Mouse (Mus musculus) heart, postnatal 25 days (tissue): ENCODE measurements around the gene Aoc2. TPM values are rescaled to one million over a fixed set of nuclear protein-coding genes. Genes with fewer than 3 reads are reported as not detected.

Experiments
- DNase-seq: peaks from one replicate; pipeline ENCODE4 v3.0.0; 2022; ENCODE audit warnings: low spot score
- intact Hi-C: fragments of 180-260 bp; cut with DNase I; formaldehyde crosslinking; loops from one replicate; pipeline ENCODE4 v1.15.1; 2025
- total RNA-seq, 2 experiments: library from RNA; stranded (reverse); gene quantifications; 2 replicates each; pipeline ENCODE4 v1.2.3; 2021

The Aoc2 gene
- 1 to 10 TPM; 1.8 to 2.2 TPM for total RNA-seq

DNA sequence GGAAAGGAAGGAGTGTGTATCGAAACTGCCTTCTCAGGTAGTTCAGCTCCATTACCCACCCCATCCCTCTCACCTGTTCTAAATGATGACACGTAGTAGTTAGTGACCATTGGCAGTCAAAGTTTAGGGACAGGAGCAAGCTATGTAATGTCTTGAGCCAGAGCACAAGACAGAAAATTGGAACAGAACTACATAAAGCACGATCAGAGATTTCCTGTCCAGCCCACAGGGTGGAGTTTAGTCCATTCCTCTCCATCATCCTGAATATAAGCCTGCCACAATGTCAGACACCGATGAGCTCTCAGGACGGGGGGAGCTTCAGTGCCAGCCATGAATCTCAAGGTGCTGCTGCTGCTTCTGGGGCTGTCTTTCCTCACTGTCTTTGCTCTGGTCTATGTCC lies at the start of gene Aoc2:
Aoc2 (plus strand) TSS at position 301 of the 400 bp plus-strand sequence.
- no peak for DNase-seq
- intact Hi-C loops = no loop called here

- no peak for DNase-seq
- intact Hi-C loops = no loop called here
Measured at GRCm38 (mm10) chr11:101275309-101275708, 49.6 kb upstream of the Aoc2 start.

DNA sequence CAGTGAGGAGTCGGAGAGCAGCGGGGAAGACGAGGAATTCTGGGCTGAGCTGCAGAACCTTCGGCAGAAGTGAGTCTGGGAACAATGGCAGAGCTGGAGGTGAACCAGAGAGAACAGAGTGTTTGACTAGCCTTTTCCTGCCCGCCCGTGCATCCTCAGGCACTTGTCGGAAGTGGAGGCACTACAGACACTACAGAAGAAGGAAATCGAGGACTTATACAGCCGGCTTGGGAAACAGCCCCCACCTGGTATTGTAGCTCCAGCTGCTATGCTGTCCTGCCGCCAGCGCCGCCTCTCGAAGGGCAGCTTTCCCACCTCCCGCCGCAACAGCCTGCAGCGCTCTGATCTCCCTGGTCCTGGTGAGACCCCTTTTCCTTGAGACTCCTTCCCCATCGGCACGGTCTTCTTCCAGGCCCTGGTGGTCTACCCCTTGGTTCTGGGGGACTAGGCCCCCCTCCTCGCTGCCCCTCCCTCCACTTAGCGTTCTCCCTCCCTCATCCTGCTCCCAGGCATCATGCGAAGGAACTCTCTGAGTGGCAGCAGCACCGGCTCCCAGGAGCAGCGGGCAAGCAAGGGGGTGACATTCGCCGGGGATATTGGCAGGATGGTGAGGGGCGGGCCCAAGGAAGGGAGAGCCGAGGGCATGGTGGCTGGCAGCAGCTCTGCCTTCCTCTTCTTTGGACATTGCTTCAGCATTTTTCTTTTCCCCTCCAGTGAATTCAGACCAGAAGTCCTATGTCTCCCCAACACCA lies 48.4 kb upstream of the Aoc2 start:
- no peak for DNase-seq
- intact Hi-C loops = no loop called here

GRCm38 (mm10) chr11:101277381-101278222 lies 47.3 kb upstream of the Aoc2 start:
- no peak for DNase-seq
- intact Hi-C loops = loop anchor here (2.0 kb wide), 1 partner anchor 17 kb away; the partner anchor contains the start of gene Wnk4

- intact Hi-C loops = loop anchor here (2.0 kb wide), 1 partner anchor 18 kb away; the partner anchor contains the start of gene Wnk4
- DNase-seq = peak; percentile 71
Measured at GRCm38 (mm10) chr11:101278223-101279192, 46.4 kb upstream of the Aoc2 start, which contains the start of the genes Cntd1 and Coa3. TSS of gene Cntd1 (plus strand) at chr11:101279012. TSS of gene Coa3 (minus strand) at chr11:101279114.

DNA sequence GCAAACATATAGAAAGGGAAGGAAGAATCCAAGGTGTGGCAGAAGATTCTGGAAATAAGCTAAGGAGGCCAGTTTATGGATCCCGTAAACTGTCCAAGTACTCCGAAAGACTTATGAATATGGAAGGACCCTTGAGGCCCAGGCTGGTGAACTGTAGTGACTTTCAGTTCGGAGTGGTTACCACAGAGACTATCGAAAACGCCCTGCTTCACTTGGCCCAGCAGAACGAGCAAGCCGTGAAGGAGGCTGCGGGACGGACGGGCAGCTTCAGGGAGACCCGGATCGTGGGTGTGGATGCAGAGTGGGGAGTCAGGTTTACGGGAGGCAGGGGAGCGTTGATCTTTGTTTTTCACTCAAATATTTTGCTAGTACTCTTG lies 45.7 kb upstream of the Aoc2 start:
- intact Hi-C loops = loop anchor here (2.0 kb wide), 1 partner anchor 18 kb away; the partner anchor contains the start of gene Wnk4
- DNase-seq = no peak

DNA sequence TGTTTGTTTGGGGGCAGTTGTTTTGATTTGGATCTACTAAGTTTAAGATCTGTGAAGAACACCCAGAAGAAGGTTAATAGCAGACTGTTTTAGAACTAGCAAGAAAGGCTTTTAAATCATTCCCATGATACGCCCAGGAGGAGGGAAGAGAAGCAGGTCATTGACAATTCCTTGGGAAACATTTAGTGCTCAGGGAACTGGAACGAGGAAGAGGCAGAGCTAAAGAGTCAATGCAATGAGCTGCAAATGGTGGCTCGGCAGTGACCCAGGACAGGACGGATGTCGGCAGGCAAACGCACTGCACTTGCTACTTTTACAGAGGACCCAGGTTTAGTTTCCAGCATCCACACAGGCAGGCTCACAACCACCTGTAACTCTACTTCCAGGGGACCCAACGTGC lies 44.0 kb upstream of the Aoc2 start:
- no peak for DNase-seq
- intact Hi-C loops = no loop called here

GRCm38 (mm10) chr11:101282896-101283295 lies 42.0 kb upstream of the Aoc2 start:
- no peak for DNase-seq
- intact Hi-C loops = no loop called here

- DNase-seq = no peak
- intact Hi-C loops = no loop called here
Measured at GRCm38 (mm10) chr11:101283805-101284204, 41.1 kb upstream of the Aoc2 start.

DNA sequence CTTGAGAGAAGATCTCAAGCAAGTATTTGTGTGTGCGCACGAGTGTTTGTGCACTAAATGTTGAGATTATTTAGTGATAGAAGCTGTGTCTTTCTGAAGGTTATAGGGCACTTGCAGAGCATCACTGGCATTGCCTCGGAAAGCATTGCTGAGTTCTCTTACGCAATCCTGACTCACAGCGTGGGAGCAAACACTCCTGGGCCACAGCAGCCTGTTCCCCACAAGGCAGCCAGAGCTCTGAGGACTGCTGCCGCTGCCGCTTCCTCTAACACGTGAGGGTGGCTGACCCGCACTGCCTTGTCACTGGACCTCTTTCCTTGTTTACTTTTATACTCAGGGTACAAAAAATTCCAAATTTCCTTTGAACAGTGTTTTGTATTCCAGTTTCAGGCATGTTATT lies 37.6 kb upstream of the Aoc2 start:
- intact Hi-C loops = no loop called here

GRCm38 (mm10) chr11:101291231-101291630 lies 33.6 kb upstream of the Aoc2 start:
- no peak for DNase-seq
- intact Hi-C loops = loop anchor here (10.0 kb wide), 1 partner anchor 186 kb away; no protein-coding TSS in a partner anchor

More for the DNA sequence above, 37.6 kb upstream of the Aoc2 start:
- DNase-seq = no peak

DNA sequence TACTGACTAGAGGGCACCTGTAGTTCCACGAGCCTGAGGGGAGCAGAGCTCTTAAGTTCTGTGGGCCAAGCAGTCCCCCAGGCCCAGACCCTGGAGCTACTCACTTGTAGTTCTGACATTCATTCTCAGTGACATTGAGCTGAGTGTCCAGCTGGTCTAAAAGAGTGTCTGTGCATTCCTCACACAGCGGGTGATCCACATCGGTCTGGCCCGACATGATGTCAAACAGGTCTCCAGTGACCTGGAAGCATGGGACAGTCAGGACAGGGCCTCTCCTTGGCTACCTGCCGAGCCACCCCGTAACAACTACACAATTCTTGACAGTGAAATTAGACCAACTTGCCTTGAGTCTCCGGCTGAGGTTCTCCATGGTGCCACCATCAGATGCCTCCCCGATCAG lies 29.7 kb upstream of the Aoc2 start:
- intact Hi-C loops = loop anchor here (10.0 kb wide), 1 partner anchor 190 kb away; no protein-coding TSS in a partner anchor
- DNase-seq = no peak

DNA sequence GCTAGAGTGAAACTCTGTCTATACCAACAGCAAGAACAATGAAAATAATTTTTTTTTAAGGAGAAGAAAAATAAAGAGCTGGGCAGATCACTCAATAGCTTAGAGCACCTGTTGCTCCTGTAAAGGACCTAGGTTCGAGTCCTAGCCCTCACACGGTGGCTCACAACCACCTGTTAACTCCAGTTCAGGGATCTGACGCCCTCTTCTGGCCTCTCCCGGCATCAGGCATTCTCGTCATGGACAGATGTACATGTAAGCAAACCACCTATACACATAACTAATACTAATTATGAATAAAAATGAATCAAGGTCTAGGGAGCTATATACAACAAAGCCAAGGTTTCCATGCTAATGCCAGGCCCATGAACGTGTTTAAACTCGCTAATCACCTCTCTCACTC lies 24.0 kb upstream of the Aoc2 start:
- intact Hi-C loops = loop anchor here (2.0 kb wide), 1 partner anchor 48 kb away; the partner anchor contains the start of gene Vps25
- no peak for DNase-seq

DNA sequence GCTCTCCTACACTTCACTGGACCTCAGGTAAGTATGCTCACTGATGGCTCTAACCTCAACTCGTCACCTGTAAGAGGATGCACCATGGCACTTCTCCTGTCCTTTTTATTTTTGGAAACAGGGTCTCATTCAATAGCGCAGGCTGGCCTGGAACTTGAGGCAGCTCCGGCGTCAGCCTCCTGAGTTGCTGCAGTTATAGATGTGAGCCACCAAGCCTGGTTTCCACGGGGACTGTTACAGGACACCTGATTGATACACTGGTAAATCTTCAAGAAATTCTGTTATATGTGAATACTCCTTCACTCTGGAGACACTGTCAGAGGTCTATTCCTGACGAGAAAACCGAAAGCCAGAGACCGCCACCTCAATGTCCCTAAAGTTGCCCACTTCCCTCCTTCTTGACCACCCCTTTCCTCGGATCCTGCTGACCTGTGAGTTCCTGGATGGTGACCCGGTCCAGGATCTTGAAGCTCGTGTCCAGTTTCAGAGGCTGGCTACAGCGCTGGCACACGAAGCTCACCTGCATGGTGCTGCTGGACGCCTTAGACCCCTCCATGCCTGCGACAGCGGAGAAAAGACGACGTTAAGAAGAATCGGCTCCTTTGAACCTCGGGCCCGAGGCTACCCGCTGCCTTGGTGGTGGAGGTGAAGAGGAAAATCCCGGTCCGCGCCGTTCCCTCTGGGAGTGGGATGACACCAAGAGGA lies 23.4 kb upstream of the Aoc2 start:
- DNase-seq = no peak
- intact Hi-C loops = loop anchor here (1.0 to 2.0 kb wide), 2 partner anchors 49 to 89 kb away; partner anchors contain the start of gene Vps25

GRCm38 (mm10) chr11:101302004-101302798 lies 22.7 kb upstream of the Aoc2 start, which contains the start of gene Becn1:
TSS of gene Becn1 (minus strand) at chr11:101302286.
- peak; percentile 88 for DNase-seq
- intact Hi-C loops = loop anchor here (1.0 kb wide), 1 partner anchor 90 kb away; no protein-coding TSS in a partner anchor

GRCm38 (mm10) chr11:101307744-101308143 lies 17.1 kb upstream of the Aoc2 start:
- intact Hi-C loops = no loop called here
- no peak for DNase-seq

GRCm38 (mm10) chr11:101311083-101311482 lies 13.8 kb upstream of the Aoc2 start:
- intact Hi-C loops = no loop called here
- no peak for DNase-seq

- intact Hi-C loops = no loop called here
- no peak for DNase-seq
Measured at GRCm38 (mm10) chr11:101312150-101312549, 12.7 kb upstream of the Aoc2 start.
